Mouse (Mus musculus): ENCODE data around the gene Anapc15-ps. TPM values are rescaled to one million over a fixed set of nuclear protein-coding genes. Genes with fewer than 3 reads are reported as not detected.
A peak's percentile ranks its signal among the peaks of the same experiment; 100 is the strongest.

Gene Anapc15-ps
- not detected in 2 replicates for polyA plus RNA-seq (2012)

GRCm38 (mm10) chr10:95673351-95673750 lies at the start of gene Anapc15-ps:
Gene Anapc15-ps (minus strand): TSS chr10:95673451.
- Histone ChIP-seq H3K4me1 (ENCODE audit: control insufficient read depth) (peaks cover 17% of the 10 kb centered on the region), H3K36me3 (ENCODE audit: control insufficient read depth) (no peaks in the 10 kb centered on the region), H3K27me3 (ENCODE audit: control insufficient read depth) (peaks cover 9% of the 10 kb centered on the region), H3K4me3 (replicated peaks) (no peak within 1 kb of the TSS), H3K9me3 (ENCODE audit: control insufficient read depth, low read length) (peaks cover 2% of the 10 kb centered on the region; the same call in 1 of the 2 replicates)
- no peak for TF ChIP-seq GATA1 (IDR thresholded peaks at IDR 0.05; ENCODE audit: low read length)
- no peak for TF ChIP-seq TAL1 (IDR thresholded peaks at IDR 0.05; ENCODE audit: low read length)

DNA sequence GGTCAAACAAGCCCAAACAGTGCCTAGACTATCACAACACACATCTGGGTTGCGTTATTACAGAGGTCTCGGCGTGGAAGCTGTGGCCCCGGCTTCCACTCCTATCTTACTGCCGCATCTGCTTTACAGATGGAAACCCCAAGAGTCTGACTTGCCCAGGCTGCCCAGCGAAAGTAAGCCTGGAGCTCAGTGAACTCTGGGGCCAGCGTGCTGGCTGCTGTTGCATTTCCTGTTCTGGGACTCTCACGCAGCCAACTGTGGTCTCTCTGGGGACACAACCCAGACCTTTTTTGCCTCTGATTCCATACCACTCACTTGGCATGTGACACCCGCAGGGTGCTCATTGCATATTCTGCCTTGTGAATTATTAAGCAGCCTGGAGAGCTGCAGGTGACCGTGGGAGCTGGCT lies 49.0 kb upstream of the Anapc15-ps start:
- peaks cover 40% of the 10 kb centered on the region for H3K4me1 ChIP-seq (ENCODE audit: control insufficient read depth)
- no peak overlapping the region for H3K4me3 ChIP-seq (replicated peaks)
- H3K27me3 ChIP-seq (ENCODE audit: control insufficient read depth) = no peaks in the 10 kb centered on the region
- H3K9me3 ChIP-seq (ENCODE audit: control insufficient read depth, low read length) = no peaks in the 10 kb centered on the region
- 0 out of 3 replicates have a peak, but pooled peaks have one; percentile 23 for TF ChIP-seq TAL1 (IDR thresholded peaks at IDR 0.05; ENCODE audit: low read length)
- TF ChIP-seq GATA1 (IDR thresholded peaks at IDR 0.05; ENCODE audit: low read length) = no peak
- no peaks in the 10 kb centered on the region for H3K36me3 ChIP-seq (ENCODE audit: control insufficient read depth)

GRCm38 (mm10) chr10:95720181-95720798 lies 47.0 kb upstream of the Anapc15-ps start:
- Histone ChIP-seq H3K27me3 (ENCODE audit: control insufficient read depth) (no peaks in the 10 kb centered on the region), H3K9me3 (ENCODE audit: control insufficient read depth, low read length) (no peaks in the 10 kb centered on the region), H3K36me3 (ENCODE audit: control insufficient read depth) (no peaks in the 10 kb centered on the region), H3K4me3 (replicated peaks) (no peak overlapping the region), H3K4me1 (ENCODE audit: control insufficient read depth) (peaks cover 38% of the 10 kb centered on the region)
- TF ChIP-seq TAL1 (IDR thresholded peaks at IDR 0.05; ENCODE audit: low read length) (no peak), GATA1 (IDR thresholded peaks at IDR 0.05; ENCODE audit: low read length) (no peak)

DNA sequence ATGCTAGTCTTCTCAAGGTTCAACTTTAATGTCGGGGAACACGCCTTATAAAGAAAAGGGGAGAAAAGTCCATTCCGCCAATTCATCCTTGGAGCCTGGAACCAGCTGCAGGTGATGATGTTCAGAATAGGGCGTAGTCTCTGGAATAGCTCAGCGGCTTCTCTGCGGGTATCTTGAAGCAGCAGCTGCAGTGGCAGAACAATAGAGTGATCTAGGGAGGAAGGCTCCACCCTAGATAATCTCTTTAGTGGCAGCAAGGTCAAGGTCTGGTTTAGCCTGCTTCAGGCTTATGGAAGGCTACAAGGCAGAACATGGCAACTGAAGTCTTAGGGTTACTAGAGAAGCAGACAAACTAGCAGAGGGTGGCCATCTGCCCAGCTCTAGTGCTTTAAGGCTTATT lies 46.2 kb upstream of the Anapc15-ps start:
- Histone ChIP-seq H3K4me3 (replicated peaks) (no peak overlapping the region), H3K4me1 (ENCODE audit: control insufficient read depth) (peaks cover 32% of the 10 kb centered on the region), H3K27me3 (ENCODE audit: control insufficient read depth) (no peaks in the 10 kb centered on the region), H3K9me3 (ENCODE audit: control insufficient read depth, low read length) (no peaks in the 10 kb centered on the region), H3K36me3 (ENCODE audit: control insufficient read depth) (no peaks in the 10 kb centered on the region)
- TF ChIP-seq GATA1 (IDR thresholded peaks at IDR 0.05; ENCODE audit: low read length) (no peak), TAL1 (IDR thresholded peaks at IDR 0.05; ENCODE audit: low read length) (no peak)

DNA sequence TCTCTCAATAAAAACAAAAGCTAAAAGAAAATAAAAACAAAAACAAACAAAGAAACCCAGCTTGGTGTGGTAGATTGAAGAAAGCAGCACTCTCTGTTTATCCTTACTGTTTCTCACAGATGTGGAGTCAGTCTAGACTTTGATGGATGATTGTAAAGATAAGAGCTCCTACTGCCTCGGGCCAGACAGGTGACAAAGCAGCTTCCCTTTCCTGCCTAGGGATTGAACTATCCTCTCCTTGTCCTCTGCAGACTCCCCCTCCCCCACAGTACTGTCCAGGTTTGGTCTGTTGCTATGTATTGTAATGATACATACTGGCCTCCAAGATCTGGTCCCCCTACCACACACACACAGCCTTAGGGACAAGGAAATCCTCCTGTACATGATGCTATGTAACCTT lies 45.5 kb upstream of the Anapc15-ps start:
- no peak overlapping the region for H3K4me3 ChIP-seq (replicated peaks)
- H3K4me1 ChIP-seq (ENCODE audit: control insufficient read depth) = peaks cover 31% of the 10 kb centered on the region
- H3K36me3 ChIP-seq (ENCODE audit: control insufficient read depth) = no peaks in the 10 kb centered on the region
- no peak for TF ChIP-seq GATA1 (IDR thresholded peaks at IDR 0.05; ENCODE audit: low read length)
- no peak for TF ChIP-seq TAL1 (IDR thresholded peaks at IDR 0.05; ENCODE audit: low read length)
- H3K9me3 ChIP-seq (ENCODE audit: control insufficient read depth, low read length) = no peaks in the 10 kb centered on the region
- H3K27me3 ChIP-seq (ENCODE audit: control insufficient read depth) = no peaks in the 10 kb centered on the region

DNA sequence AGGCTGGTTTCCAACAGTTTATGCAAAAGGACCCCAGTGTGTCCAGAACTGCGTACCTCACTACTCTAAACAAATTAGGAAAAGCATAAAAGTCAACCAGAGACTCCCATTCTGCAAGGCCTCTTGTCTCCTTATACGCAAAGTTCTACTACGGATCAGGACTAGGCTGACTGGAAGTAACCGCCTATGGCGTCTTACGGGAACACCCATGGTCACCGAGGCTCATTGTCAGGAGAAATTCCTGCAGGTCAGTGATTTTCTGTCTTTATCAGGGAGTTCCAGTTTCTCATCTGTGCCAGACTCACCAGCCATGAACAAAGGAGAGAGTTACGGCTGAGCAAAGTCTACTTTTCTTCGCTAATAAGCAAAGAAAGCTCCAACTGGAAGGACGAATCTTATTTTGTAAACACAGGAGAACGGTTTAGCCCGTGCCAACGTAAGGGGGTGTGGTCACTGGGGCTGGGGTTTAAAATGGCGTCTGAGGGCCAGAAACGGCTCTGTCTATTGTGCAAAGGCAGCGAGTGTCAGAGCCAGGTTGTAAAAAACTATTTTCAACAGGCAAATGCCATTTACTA lies 43.9 kb upstream of the Anapc15-ps start:
- Histone ChIP-seq H3K27me3 (ENCODE audit: control insufficient read depth) (no peaks in the 10 kb centered on the region), H3K9me3 (ENCODE audit: control insufficient read depth, low read length) (no peaks in the 10 kb centered on the region), H3K4me3 (replicated peaks) (no peak overlapping the region), H3K4me1 (ENCODE audit: control insufficient read depth) (peaks cover 26% of the 10 kb centered on the region), H3K36me3 (ENCODE audit: control insufficient read depth) (no peaks in the 10 kb centered on the region)
- TF ChIP-seq TAL1 (IDR thresholded peaks at IDR 0.05; ENCODE audit: low read length) (no peak), GATA1 (IDR thresholded peaks at IDR 0.05; ENCODE audit: low read length) (no peak)

GRCm38 (mm10) chr10:95715687-95716086 lies 42.4 kb upstream of the Anapc15-ps start:
- no peak overlapping the region for H3K4me3 ChIP-seq (replicated peaks)
- H3K9me3 ChIP-seq (ENCODE audit: control insufficient read depth, low read length) = no peaks in the 10 kb centered on the region
- no peaks in the 10 kb centered on the region for H3K27me3 ChIP-seq (ENCODE audit: control insufficient read depth)
- TF ChIP-seq TAL1 (IDR thresholded peaks at IDR 0.05; ENCODE audit: low read length) (no peak), GATA1 (IDR thresholded peaks at IDR 0.05; ENCODE audit: low read length) (no peak)
- H3K36me3 ChIP-seq (ENCODE audit: control insufficient read depth) = no peaks in the 10 kb centered on the region
- H3K4me1 ChIP-seq (ENCODE audit: control insufficient read depth) = peaks cover 16% of the 10 kb centered on the region

DNA sequence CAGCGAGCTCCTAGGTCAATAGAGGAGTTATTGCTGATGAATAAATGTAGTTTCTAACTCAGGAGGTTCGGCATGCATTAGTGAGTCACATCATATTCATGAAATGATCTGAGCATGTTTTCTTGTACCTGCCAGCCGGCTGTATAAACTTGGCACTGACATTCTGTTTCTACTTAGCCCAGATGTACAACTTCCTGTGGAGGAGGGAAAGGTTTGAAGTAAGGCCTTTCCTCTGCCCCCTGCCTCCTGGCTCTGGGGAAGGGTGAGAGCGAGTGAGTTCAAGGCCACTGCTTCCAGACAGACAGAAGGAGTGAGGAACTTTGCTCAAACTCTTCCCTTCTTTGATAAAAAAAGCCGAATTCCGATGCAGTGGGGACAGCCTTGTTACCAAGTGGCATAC lies 39.0 kb upstream of the Anapc15-ps start:
- TF ChIP-seq TAL1 (IDR thresholded peaks at IDR 0.05; ENCODE audit: low read length) (no peak), GATA1 (IDR thresholded peaks at IDR 0.05; ENCODE audit: low read length) (no peak)

DNA sequence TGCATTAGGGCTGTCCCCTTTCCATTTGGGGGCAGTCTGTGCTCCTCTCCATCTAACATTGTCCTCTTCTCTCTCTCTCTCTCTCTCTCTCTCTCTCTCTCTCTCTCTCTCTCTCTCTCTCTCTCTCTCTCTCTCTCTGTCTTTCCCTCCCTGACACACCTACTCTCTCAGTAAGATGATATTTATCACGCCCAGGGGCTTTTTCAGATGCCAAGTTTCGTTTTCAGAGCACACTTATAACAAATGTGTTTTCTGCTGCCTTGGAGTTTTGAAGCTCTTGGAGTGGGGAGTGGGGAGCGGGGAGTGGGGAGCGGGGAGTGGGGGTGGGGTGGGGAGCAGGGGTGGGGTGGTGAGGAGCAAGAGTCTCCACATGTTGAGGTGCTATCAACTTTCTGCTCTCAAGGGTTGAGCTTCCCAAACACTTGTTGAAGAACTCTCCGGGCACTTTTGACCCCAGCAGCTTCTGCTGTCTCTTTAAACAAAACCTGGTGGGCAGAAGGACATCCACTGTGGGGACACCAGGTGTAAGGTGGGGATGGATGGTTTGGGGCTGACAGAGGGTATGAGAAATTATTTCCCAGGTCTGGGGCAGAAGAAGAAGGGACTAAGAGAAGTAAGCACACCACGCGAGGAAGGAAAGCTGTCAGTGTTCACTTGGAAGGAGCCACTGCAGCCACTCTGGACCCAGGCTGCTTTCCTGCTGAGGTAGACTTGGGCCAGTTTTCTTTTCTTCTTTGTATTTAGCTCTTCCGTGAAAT lies 36.8 kb upstream of the Anapc15-ps start:
- TF ChIP-seq GATA1 (IDR thresholded peaks at IDR 0.05; ENCODE audit: low read length) (no peak), TAL1 (IDR thresholded peaks at IDR 0.05; ENCODE audit: low read length) (no peak)
- Histone ChIP-seq H3K27me3 (ENCODE audit: control insufficient read depth) (no peaks in the 10 kb centered on the region), H3K4me3 (replicated peaks) (no peak overlapping the region), H3K4me1 (ENCODE audit: control insufficient read depth) (no peaks in the 10 kb centered on the region; the same call in 1 of the 2 replicates), H3K36me3 (ENCODE audit: control insufficient read depth) (no peaks in the 10 kb centered on the region), H3K9me3 (ENCODE audit: control insufficient read depth, low read length) (no peaks in the 10 kb centered on the region)

More for the DNA sequence above, 39.0 kb upstream of the Anapc15-ps start:
- Histone ChIP-seq H3K4me3 (replicated peaks) (no peak overlapping the region), H3K36me3 (ENCODE audit: control insufficient read depth) (no peaks in the 10 kb centered on the region), H3K4me1 (ENCODE audit: control insufficient read depth) (no peaks in the 10 kb centered on the region; the same call in 1 of the 2 replicates), H3K27me3 (ENCODE audit: control insufficient read depth) (no peaks in the 10 kb centered on the region), H3K9me3 (ENCODE audit: control insufficient read depth, low read length) (no peaks in the 10 kb centered on the region)

Data from erythroblast, embryonic 14.5 days (primary cell).